Mouse (Mus musculus) frontal cortex, postnatal 10 days (tissue): Measurements from ENCODE around the gene Hoxd10.

Source experiments
- DNase-seq, 2 experiments: peaks; one replicate each; pipeline ENCODE4 v3.0.0; 2022; ENCODE audit warnings: low spot score in 2 of 2, mixed read lengths in 1 of 2

The Hoxd10 gene

GRCm38 (mm10) chr2:74730331-74730730 lies 38.6 kb downstream of the Hoxd10 start:
- no peak for DNase-seq

DNA sequence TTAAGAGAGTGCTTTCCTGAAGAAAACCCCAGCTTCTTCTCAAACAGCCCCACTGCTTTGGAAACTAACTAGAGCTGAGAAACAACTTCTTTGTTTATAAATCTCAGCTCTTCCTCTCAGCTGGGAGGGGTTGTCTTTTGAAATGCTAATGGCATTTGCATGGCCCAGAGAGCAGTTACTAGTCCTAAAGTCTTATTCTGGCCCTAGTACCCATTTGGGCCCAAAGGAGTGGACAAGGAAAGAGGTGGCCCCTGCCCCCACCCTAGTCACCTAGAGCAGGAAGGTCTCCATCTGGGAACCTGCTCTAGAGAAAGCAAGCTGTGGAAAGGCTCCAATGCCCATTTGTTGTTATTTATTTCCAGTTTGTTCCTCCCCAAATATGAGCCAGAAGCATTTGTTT lies 39.3 kb downstream of the Hoxd10 start:
- no peak for DNase-seq

DNA sequence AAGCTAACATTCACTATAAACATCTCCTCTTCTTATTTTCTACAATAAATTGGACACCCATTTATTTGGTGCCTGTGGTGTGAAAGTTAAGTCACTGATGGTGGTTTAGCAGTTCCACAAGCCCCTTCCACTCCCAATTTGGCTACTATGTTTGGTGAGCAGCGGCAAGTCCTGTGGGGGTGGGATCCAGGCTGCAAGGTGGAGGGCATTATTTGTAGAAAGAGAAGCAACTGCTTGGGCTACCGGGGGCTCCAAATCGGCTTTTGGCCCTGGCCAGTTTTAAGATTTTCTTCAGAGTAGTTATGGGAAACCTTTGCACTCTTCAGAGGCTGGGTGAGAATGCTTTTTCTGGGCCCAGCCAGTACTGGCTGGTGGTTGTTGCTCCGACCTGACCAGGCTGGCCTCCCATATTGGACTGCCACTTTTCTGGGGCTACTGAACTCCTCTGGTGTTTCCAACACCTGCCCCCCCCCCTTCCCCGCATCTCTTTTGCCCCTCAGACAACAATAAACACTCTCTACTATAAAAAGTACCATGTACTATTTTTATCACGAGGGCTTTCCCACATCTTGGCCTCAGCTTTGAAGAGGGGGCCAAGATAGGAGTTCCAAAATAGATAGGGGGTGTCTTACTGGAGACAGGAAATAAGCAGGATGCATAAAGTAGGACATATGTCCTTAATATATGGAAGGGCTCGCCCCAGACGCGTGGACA lies 40.2 kb downstream of the Hoxd10 start:
- DNase-seq = no peak

- DNase-seq = no peak
These were observed 41.0 kb downstream of the Hoxd10 start for GRCm38 (mm10) chr2:74732513-74733316.

DNA sequence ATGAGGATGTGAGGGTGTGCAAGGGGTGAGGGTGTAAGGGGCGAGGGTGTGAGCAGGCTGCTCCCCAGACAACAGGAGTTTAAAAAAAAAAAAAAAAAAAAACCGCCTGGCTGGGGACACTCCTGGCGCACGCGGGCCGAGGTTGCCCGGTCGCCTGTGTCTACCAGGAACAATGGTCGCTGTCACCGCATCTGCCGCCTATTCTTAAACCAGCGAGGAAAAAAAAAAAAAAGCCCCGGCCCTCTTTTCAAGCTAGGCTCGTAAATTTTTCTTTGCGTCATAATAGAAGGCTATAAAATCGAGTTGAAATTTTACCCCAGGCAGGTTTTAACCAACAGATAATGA lies 41.6 kb downstream of the Hoxd10 start:
- no peak for DNase-seq

DNA sequence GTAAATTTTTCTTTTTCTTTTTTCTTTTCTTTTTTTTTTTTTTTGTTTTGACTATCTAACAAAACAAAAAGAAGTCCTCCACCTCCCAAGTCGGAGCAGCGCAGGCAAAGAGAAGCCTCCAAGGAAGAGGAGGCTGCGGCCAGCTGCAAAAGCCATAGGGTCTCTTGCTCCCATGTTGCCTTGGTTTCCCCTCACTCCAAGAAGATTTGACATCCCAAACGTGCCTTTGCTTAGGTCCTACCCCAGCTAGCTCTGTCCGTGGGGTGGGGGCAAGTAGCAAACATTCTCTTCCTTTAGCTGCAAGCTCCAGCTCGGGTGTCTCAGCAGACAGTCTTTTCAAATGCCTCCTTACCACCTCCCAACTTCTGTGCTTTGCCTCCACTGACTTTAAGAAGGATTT lies 42.0 kb downstream of the Hoxd10 start:
- no peak for DNase-seq

DNA sequence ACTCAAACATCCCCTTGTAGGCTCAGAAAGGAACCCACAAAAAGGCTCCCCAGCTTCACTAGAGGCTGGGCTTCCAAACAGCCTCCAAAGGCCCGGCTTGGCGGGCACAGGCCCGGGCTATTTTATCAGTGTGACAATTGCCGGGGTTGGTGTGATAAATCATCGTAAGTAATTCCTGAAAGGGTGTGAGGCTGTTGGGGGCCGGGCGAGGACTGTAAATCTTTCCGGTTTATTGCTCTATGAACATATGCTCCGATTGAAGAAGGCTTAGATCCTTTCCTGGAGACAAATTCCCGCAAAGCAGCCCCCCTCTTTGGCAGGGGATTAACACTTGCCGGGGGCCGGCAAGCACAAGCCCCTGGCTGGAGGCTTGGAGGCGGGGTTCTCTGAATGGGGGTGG lies 42.7 kb downstream of the Hoxd10 start:
- no peak for DNase-seq

DNA sequence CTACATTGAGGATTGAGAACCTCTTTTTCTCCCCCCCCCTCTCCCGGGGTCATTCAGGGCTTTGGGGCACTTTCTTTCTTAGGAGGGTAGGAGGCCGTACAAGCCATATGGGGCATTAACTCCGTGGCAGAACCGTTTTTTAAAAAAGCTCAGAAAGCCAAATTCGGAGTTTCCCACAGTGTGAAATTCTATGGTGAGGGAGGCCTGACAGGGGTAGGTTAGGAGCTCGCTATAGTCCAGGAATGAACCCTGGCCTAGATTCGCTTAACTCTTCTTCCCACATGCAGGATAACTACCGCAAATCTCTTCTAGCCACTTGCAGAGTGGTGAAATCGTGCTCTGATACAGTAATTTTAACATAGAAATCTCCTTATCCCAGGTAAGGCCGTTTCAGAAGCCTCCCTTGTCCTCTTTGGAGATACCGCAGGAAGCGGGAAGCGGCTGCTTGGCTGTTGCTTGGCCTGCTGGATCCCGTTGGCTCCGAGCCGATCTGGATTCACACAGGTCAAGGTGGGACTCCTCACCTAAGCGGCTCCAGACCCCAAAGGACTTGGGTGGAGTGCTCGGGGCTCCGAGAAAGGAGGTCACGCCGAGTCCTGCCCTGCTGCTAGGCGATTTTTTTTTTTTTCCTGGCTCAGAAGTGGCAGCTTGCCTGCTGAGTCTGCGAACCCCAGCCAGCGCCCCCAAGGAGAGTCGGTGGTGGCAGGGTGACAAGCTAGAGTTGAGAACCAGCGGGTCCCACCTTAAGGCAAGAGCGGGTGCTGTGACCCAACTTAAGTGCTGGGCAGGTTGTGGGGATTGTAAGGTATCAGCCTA lies 43.5 kb downstream of the Hoxd10 start:
- no peak for DNase-seq

GRCm38 (mm10) chr2:74735851-74736687 lies 44.3 kb downstream of the Hoxd10 start:
- DNase-seq = no peak

DNA sequence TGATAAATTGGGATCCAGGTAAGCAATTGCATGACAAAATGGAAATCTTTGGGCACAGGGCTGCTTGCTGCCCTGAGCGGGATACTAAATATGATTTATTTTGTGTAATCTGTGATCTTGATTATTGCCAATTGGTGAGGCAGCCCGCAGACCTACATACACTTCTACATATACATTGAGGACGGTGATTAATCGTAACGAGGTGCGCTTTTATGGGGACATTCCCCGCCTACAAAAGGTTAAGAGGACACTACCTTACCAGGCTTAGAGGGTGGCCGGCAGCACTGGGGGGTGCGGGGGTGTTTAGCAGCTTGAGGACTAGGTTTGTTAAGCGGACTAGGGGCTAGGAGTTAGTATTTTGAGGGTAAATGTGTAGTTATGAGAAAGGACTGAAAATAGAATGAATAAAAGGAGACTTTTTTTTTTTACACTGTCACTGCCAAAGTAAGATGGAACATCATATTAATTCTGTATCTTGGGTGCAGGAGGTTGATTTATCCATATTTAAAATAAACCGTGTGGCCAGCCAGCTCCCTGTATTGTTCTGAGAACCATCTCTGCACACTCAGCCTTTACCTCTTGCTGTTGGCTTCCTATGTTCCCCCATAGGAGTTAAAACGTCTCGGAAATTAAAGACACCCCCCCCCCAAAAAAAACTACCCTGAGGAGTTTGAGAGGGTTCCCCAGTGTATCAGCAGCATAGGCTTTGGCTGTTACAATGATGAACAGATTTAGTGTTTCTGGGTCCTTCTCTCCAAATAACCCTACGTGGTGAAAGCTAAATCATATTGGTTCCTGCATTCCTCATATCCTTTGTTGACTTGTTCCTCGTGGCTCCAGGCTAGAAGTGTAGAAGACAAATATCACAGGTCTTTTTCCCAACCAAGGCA lies 45.2 kb downstream of the Hoxd10 start:
- no peak for DNase-seq

- no peak for DNase-seq
These were observed 45.9 kb downstream of the Hoxd10 start for GRCm38 (mm10) chr2:74737578-74738070.

DNA sequence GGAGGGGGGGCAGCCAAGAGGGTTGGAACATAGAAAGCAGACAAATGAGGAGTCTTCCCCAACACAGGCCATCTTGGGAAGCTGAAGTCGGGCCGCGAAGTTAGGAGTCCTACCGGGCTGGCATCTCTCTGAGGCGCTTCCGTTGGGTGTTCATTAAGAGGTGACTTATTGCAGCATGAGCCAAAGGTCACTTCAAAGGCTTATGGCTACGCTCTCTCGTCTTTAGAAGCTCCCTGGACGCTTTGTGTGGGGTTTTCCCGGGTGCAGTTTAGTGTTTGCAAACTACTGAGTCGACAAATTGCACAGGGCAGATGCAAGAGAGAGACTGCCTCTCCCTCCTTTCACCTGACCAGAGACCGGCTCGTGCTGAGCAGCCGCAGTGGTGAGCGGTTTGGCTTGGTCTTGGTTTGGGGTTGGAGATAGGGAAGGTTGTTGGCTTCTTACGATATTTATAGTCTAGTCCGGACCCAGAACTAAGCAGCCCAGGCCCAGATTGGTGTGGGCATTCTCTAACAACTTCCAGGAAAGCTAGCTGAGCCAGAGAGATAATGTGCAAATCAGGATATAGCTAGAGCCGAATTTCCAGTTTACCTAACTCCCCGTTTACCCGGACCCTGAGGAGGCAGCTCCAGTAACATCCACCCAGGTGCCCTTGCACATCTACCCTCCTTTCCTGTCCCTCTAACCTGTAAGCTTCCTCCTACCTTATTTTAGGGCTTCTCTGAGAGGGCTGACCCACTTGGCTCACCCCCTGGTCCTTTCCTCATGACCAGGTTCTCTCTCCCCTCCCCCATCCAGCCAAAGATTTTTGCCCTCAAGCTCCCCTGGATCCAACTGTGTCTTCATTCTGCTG lies 47.1 kb downstream of the Hoxd10 start:
- DNase-seq = no peak

- no peak for DNase-seq
These were observed 47.7 kb downstream of the Hoxd10 start for GRCm38 (mm10) chr2:74739476-74739800.

GRCm38 (mm10) chr2:74739869-74740268 lies 48.1 kb downstream of the Hoxd10 start:
- DNase-seq = no peak

DNA sequence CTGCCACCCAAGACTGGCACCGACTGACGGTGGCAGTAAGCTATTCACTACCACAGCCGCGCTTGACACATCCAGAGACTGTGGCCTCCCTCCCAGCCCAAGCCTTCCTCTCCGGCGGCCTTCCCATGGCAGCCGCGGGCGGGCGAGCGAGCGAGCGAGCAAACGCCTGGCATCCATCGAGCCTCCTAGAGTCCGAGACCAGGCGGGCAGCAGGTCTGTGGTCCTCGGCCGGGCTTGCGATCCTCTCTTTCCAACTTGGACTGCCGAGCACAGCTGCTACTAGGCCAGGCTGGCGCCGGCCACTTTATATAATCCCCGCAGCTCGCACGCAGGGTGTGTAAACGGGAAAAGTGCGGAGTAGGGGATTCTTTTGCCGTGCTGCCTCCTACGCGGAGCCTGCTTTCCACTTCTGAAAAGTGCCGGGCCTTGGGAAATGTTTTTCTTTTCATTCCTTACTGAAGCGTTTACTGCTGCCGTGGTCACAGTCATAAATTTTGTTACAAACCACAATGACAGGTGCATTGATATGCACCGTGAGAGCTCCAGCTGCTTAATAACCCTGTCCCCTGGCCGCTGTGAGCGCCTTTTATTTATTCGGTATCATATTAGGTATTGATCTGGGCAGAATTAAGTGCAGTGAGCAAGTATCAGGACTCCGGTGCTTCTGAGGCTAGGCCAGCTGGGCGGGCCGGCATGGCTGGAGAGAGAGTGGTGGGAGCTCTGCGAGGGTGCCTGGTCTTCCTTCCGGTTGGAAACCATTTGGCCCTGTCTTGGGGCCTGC lies 48.8 kb downstream of the Hoxd10 start:
- DNase-seq = no peak

GRCm38 (mm10) chr2:74741252-74741978 lies 49.7 kb downstream of the Hoxd10 start:
- no peak for DNase-seq

DNA sequence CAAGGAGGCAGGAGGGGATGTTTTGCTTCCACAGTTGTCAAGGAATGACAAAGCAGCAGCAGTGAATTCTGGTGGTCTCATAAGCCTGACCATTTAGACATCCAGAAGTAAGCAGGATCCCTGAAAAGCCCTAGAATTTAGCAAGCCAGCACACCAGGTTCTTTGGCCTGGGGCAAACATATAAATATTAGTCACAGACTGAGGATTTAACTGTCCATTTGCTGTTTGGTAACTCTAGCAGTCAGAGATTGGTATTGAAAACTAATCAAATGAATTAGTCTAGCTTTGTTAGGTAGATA lies 50.2 kb downstream of the Hoxd10 start:
- no peak for DNase-seq
